Mouse (Mus musculus) hindbrain, embryonic 13.5 days (tissue): ENCODE data around the gene Mc3r. TPM values are rescaled to one million over a fixed set of nuclear protein-coding genes. Genes with fewer than 3 reads are reported as not detected.

Source experiments
- ATAC-seq: fragments of 200-750 bp; cut with Nextera tagmentation; 2 replicates; pipeline ENCODE4 v1.8.0; 2017; ENCODE audit warnings: moderate TSS enrichment; ENCODE audit not compliant: low FRiP score
- H3K27ac ChIP-seq: fragments of 300-500 bp; sonication (generic); 2 replicates; pipeline ENCODE4 v1.5.1; 2015; ENCODE audit warnings: inconsistent platforms, mild to moderate bottlenecking, moderate library complexity
- H3K27me3 ChIP-seq: fragments of 300-500 bp; sonication (generic); 2 replicates; pipeline ENCODE4 v1.6.1; 2015; ENCODE audit warnings: mild to moderate bottlenecking, inconsistent platforms
- H3K36me3 ChIP-seq: fragments of 300-500 bp; sonication (generic); 2 replicates; pipeline ENCODE4 v1.6.1; 2015; ENCODE audit warnings: mild to moderate bottlenecking, inconsistent platforms
- H3K4me1 ChIP-seq: fragments of 300-500 bp; sonication (generic); replicated peaks from 2 replicates; pipeline ENCODE4 v1.6.1; 2015; ENCODE audit warnings: inconsistent platforms
- H3K4me2 ChIP-seq: fragments of 300-500 bp; sonication (generic); 2 replicates; pipeline ENCODE4 v1.6.1; 2015; ENCODE audit warnings: inconsistent platforms, mild to moderate bottlenecking, moderate library complexity
- H3K4me3 ChIP-seq: fragments of 300-500 bp; sonication (generic); 2 replicates; pipeline ENCODE4 v1.5.1; 2015; ENCODE audit warnings: mild to moderate bottlenecking, inconsistent platforms
- H3K9ac ChIP-seq: fragments of 300-500 bp; sonication (generic); 2 replicates; pipeline ENCODE4 v1.6.1; 2015; ENCODE audit warnings: mild to moderate bottlenecking, inconsistent platforms
- H3K9me3 ChIP-seq: fragments of 300-500 bp; sonication (generic); 2 replicates; pipeline ENCODE4 v1.6.1; 2016; ENCODE audit warnings: inconsistent platforms
- WGBS: fragments of 180-500 bp; shearing (Covaris S2); methylation state at CpG from one replicate; pipeline ENCODE4 v1.1.7; 2015; 5-methylcytosine and 5-hydroxymethylcytosine counted together
- polyA plus RNA-seq: library from polyadenylated mRNA; unstranded; fragments of >200 nt; fragmentation: Nextera tagmentation; extraction: Ambion mirVana; gene quantifications from 2 replicates; pipeline ENCODE4 v1.2.1, GENCODE M21; 2015

Gene Mc3r
- polyA plus RNA-seq, 1 experiment from 2014 or later: 0.06 TPM

GRCm38 (mm10) chr2:172288965-172289364 lies 40.7 kb downstream of the Mc3r start:
- H3K27ac ChIP-seq: no peak overlapping the region
- H3K4me1 ChIP-seq: peaks cover 13% of the 10 kb centered on the region; the same call in 1 of the 2 replicates
- H3K9ac ChIP-seq: no peak overlapping the region
- ATAC-seq: no peak
- H3K9me3 ChIP-seq: no peaks in the 10 kb centered on the region
- H3K4me2 ChIP-seq: no peak overlapping the region
- no peak overlapping the region for H3K4me3 ChIP-seq
- 41% methylated on average over 11 of the region's 11 CpGs for WGBS
- no peaks in the 10 kb centered on the region for H3K27me3 ChIP-seq
- no peaks in the 10 kb centered on the region for H3K36me3 ChIP-seq

DNA sequence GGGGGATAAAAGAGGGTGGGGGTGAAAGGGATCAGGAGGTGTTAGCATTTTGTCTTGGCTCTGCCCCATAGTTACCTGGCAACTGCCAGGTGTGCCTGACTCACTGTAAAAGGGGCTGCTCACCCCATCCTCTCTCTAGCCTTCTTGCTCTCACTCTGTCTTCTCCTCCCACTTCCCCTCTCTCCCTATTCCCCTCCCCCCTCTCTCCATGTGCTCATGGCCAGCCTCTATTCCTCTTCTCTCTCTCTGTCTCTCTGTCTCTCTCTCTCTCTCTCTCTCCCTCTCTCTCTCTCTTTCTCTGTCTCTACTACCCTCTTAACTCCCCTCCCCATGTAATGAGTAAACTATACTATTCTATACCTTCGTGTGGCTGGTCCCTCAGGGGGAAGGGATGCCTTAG lies 41.3 kb downstream of the Mc3r start:
- Histone ChIP-seq H3K36me3 (no peaks in the 10 kb centered on the region), H3K4me1 (peaks cover 13% of the 10 kb centered on the region; the same call in 1 of the 2 replicates), H3K4me3 (no peak overlapping the region), H3K4me2 (no peak overlapping the region), H3K27ac (no peak overlapping the region), H3K9me3 (no peaks in the 10 kb centered on the region), H3K9ac (no peak overlapping the region), H3K27me3 (no peaks in the 10 kb centered on the region)
- ATAC-seq: no peak
- 21% methylated on average over 1 of the region's 1 CpGs for WGBS

DNA sequence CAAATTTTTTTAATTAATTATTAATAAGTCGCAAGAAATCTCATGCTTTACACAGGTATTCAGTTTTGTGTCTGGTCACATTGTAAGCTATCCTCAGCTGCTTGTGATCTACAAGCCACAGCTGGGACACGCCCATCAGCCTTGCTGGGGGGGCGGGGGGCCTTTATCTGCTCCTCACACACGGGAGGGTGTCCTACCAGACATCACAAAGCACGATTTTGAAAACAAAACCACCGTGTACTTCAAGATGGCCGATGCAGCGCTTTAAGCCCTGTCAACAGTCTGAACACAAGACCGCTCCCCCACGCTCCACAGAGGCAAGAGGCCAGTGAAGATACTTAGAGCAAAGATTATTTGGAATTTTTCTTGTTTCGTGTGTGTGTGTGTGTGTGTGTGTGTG lies 42.2 kb downstream of the Mc3r start:
- no peaks in the 10 kb centered on the region for H3K27me3 ChIP-seq
- no peak for ATAC-seq
- 84% methylated on average over 11 of the region's 11 CpGs for WGBS

DNA sequence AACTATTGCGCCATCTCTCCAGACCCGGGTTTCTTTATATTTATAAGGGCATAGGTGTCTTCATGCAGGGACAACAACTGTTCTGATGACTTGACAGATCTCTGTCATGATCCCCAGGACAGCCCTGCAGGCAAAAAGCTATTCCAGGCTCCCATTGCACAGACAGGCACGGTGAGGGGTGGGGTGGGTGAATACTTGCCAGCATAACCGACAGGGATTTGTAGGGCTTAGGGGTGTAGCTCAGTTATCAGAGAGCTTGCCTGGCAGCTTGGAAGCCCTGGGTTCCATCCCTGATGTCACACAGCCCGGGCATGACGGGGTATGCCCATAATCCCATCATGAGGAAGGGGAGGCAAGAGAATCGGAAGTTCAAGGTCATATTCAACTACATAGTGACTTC lies 42.7 kb downstream of the Mc3r start:
- H3K4me2 ChIP-seq: no peak overlapping the region
- no peaks in the 10 kb centered on the region for H3K36me3 ChIP-seq
- H3K9ac ChIP-seq: no peak overlapping the region
- 91% methylated on average over 7 of the region's 7 CpGs for WGBS
- H3K4me1 ChIP-seq: peaks cover 13% of the 10 kb centered on the region; the same call in 1 of the 2 replicates
- no peak overlapping the region for H3K4me3 ChIP-seq
- ATAC-seq: no peak
- H3K27me3 ChIP-seq: no peaks in the 10 kb centered on the region
- no peaks in the 10 kb centered on the region for H3K9me3 ChIP-seq
- H3K27ac ChIP-seq: no peak overlapping the region

More for the DNA sequence above, 42.2 kb downstream of the Mc3r start:
- H3K4me1 ChIP-seq: peaks cover 13% of the 10 kb centered on the region; the same call in 1 of the 2 replicates
- no peak overlapping the region for H3K27ac ChIP-seq
- H3K4me2 ChIP-seq: no peak overlapping the region
- no peaks in the 10 kb centered on the region for H3K9me3 ChIP-seq
- H3K9ac ChIP-seq: no peak overlapping the region
- H3K4me3 ChIP-seq: no peak overlapping the region
- H3K36me3 ChIP-seq: no peaks in the 10 kb centered on the region

DNA sequence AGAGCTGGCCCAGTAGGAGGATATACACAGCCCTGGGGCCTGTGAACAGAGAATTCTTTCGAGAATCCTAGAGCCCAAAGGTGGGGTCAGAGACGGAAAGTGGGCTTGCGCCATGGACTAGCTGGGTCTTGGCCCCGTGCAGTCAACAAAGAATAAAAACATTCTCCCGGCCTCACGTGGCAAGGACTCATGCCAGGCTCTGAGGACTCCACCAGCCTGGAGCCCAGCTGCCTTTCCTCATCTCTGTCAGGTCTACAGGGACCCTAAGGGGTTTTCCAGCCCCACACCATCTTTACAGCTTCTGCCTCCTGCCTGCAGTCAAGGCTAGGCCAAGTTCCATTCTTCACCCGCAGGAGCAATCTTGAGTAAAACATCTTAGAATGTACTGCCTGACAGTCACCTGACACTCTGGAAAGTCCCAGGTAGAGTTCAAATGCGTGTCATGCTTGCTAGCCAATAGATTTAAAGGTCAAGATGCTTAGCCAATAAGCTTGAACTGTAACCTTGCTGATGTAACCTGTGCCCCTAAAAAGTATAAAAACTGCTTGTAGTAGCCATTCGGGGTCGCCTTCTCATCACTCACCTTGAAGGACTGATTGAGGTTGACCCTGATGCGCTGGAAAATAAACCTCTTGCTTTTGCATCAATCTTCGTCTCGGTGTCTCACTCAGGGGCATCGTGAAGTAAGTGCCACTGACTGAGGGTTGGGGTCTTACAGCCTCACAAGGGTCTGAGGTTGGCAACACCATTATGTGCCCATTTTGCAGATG lies 43.6 kb downstream of the Mc3r start:
- H3K27ac ChIP-seq: peak overlapping the region; percentile 81; the same call in 1 of the 2 replicates
- WGBS: 90% methylated on average over 14 of the region's 14 CpGs
- no peak for ATAC-seq

GRCm38 (mm10) chr2:172292525-172293405 lies 44.5 kb downstream of the Mc3r start:
- no peak for ATAC-seq
- Histone ChIP-seq H3K4me2 (no peak overlapping the region), H3K9ac (no peak overlapping the region), H3K4me3 (no peak overlapping the region), H3K27me3 (0 out of 2 replicates have a peak, but pooled peaks cover 2% of the 10 kb centered on the region), H3K36me3 (no peaks in the 10 kb centered on the region), H3K4me1 (peaks cover 13% of the 10 kb centered on the region; the same call in 1 of the 2 replicates), H3K9me3 (no peaks in the 10 kb centered on the region), H3K27ac (peak overlapping the region; percentile 81)
- 50% methylated on average over 14 of the region's 14 CpGs for WGBS

More for the DNA sequence above, 43.6 kb downstream of the Mc3r start:
- Histone ChIP-seq H3K4me1 (peaks cover 13% of the 10 kb centered on the region; the same call in 1 of the 2 replicates), H3K9me3 (no peaks in the 10 kb centered on the region), H3K4me2 (no peak overlapping the region), H3K4me3 (no peak overlapping the region), H3K9ac (no peak overlapping the region), H3K36me3 (no peaks in the 10 kb centered on the region), H3K27me3 (0 out of 2 replicates have a peak, but pooled peaks cover 2% of the 10 kb centered on the region)

DNA sequence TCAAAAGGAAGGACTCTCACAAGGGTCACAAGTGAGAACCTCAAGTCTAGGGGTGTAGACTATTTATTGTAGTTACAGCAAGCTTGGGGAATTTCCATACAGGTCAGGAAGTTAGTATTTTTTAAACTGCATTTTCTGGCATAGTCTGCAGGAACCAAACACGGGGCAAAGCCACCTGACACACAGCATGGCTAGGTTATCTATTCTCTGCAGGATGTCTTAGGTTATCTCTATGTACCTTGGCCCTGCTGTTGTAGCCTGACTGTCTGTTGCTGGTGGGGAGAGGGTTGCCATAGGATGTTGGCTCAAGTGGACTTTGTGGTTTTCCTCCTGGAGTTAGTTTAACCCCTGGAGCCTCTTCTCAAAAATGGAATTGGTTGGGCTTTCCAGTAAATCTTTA lies 49.8 kb downstream of the Mc3r start:
- ATAC-seq: no peak
- H3K27ac ChIP-seq: peak overlapping the region; percentile 79; the same call in 1 of the 2 replicates
- H3K4me1 ChIP-seq: peaks cover 18% of the 10 kb centered on the region
- H3K36me3 ChIP-seq: no peaks in the 10 kb centered on the region
- 56% methylated on average over 1 of the region's 1 CpGs for WGBS
- 0 out of 2 replicates have a peak, but pooled peaks cover 2% of the 10 kb centered on the region for H3K27me3 ChIP-seq
- no peaks in the 10 kb centered on the region for H3K9me3 ChIP-seq
- no peak overlapping the region for H3K4me2 ChIP-seq
- no peak overlapping the region for H3K9ac ChIP-seq
- H3K4me3 ChIP-seq: no peak overlapping the region

DNA sequence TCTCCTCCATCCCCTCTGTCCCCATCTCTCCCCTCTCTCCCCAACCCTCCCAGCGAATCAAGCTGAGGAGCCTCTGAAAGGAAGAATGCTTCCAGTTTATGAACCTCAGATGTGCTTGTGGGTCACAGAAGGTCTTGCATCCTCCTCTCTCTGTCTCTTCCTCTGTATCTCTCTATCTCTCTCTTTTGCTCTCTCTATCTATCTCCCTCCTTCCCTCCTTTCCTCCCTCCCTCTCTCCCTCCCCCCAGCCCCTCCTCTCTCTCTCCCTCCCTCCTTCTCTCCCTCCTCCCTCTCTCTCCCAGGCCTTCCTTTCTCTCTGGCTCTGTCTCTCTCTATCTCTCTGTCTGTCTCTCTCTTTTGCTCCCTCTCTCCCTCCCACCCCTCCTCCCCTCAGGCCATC lies 50.2 kb downstream of the Mc3r start:
- Histone ChIP-seq H3K36me3 (no peaks in the 10 kb centered on the region), H3K9ac (no peak overlapping the region), H3K27me3 (0 out of 2 replicates have a peak, but pooled peaks cover 2% of the 10 kb centered on the region), H3K4me1 (peaks cover 17% of the 10 kb centered on the region), H3K27ac (peak overlapping the region; percentile 79; the same call in 1 of the 2 replicates), H3K4me3 (no peak overlapping the region), H3K4me2 (no peak overlapping the region), H3K9me3 (no peaks in the 10 kb centered on the region)
- ATAC-seq: no peak
- 15% methylated on average over 1 of the region's 1 CpGs for WGBS

GRCm38 (mm10) chr2:172299126-172299921 lies 51.0 kb downstream of the Mc3r start:
- Histone ChIP-seq H3K4me2 (peak overlapping the region; percentile 8; the same call in 1 of the 2 replicates), H3K9me3 (no peaks in the 10 kb centered on the region), H3K4me1 (peaks cover 17% of the 10 kb centered on the region), H3K27me3 (0 out of 2 replicates have a peak, but pooled peaks cover 2% of the 10 kb centered on the region), H3K4me3 (no peak overlapping the region), H3K36me3 (no peaks in the 10 kb centered on the region), H3K27ac (peak overlapping the region; percentile 79), H3K9ac (no peak overlapping the region)
- WGBS: 6% methylated on average over 14 of the region's 14 CpGs
- peak; percentile 72 for ATAC-seq
